Mouse (Mus musculus) forebrain, postnatal 0 days (tissue): ENCODE measurements around the gene Nfyb. TPM values are rescaled to one million over a fixed set of nuclear protein-coding genes. Genes with fewer than 3 reads are reported as not detected.

ENCODE experiments used
- ATAC-seq: fragments of 200-750 bp; cut with Nextera tagmentation; 2 replicates; pipeline ENCODE4 v1.8.0; 2017; ENCODE audit warnings: mild to moderate bottlenecking, moderate library complexity
- DNase-seq: peaks from one replicate; pipeline ENCODE4 v3.0.0-alpha.2; 2015
- H3K27ac ChIP-seq: fragments of 300-500 bp; sonication (generic); 2 replicates; pipeline ENCODE4 v1.5.1; 2014; ENCODE audit warnings: low read depth, mild to moderate bottlenecking, antibody characterized with exemption, low read length, moderate library complexity, mixed read lengths
- H3K27me3 ChIP-seq: fragments of 300-500 bp; sonication (generic); 2 replicates; pipeline ENCODE4 v1.6.1; 2014; ENCODE audit warnings: mild to moderate bottlenecking, low read length, mixed read lengths; ENCODE audit not compliant: insufficient read depth
- H3K36me3 ChIP-seq: fragments of 300-500 bp; sonication (generic); 2 replicates; pipeline ENCODE4 v1.6.1; 2014; ENCODE audit warnings: mild to moderate bottlenecking, moderate library complexity; ENCODE audit not compliant: insufficient read depth
- H3K4me1 ChIP-seq: fragments of 300-500 bp; sonication (generic); 2 replicates; pipeline ENCODE4 v1.6.1; 2014; ENCODE audit warnings: antibody characterized with exemption; ENCODE audit not compliant: insufficient read depth
- H3K4me2 ChIP-seq: fragments of 300-500 bp; sonication (generic); 2 replicates; pipeline ENCODE4 v1.6.1; 2014; ENCODE audit warnings: low read depth, mild to moderate bottlenecking, moderate library complexity
- H3K4me3 ChIP-seq: fragments of 300-500 bp; sonication (generic); 2 replicates; pipeline ENCODE4 v1.5.1; 2014; ENCODE audit warnings: low read depth, low read length, mixed read lengths
- H3K9ac ChIP-seq: fragments of 300-500 bp; sonication (generic); 2 replicates; pipeline ENCODE4 v1.6.1; 2014; ENCODE audit warnings: mild to moderate bottlenecking
- H3K9me3 ChIP-seq: fragments of 300-500 bp; sonication (generic); 2 replicates; pipeline ENCODE4 v1.6.1; 2016; ENCODE audit warnings: low read length
- CTCF ChIP-seq: sonication (generic); IDR thresholded peaks from 2 replicates; pipeline ENCODE4 v1.5.1; 2016; ENCODE audit warnings: antibody characterized with exemption, control low read depth, low read depth
- WGBS: fragments of 180-500 bp; shearing (Covaris S2); extraction: QIAGEN DNeasy Blood & Tissue Kit; methylation state at CpG from one replicate; pipeline ENCODE4 v1.1.7; 2014; 5-methylcytosine and 5-hydroxymethylcytosine counted together
- polyA plus RNA-seq: library from polyadenylated mRNA; unstranded; fragments of >200 nt; fragmentation: Nextera tagmentation; extraction: Ambion mirVana; gene quantifications from 2 replicates; pipeline ENCODE4 v1.2.1, GENCODE M21; 2015
- total RNA-seq: library from RNA; depleted of rRNA; stranded (reverse); fragments of >200 nt; gene quantifications from 2 replicates; pipeline ENCODE4 v1.2.3, GENCODE M21; 2014; rRNA removed

Gene Nfyb
- total and polyA plus RNA-seq, 2 experiments from 2014 or later = 32.4 to 78.1 TPM

DNA sequence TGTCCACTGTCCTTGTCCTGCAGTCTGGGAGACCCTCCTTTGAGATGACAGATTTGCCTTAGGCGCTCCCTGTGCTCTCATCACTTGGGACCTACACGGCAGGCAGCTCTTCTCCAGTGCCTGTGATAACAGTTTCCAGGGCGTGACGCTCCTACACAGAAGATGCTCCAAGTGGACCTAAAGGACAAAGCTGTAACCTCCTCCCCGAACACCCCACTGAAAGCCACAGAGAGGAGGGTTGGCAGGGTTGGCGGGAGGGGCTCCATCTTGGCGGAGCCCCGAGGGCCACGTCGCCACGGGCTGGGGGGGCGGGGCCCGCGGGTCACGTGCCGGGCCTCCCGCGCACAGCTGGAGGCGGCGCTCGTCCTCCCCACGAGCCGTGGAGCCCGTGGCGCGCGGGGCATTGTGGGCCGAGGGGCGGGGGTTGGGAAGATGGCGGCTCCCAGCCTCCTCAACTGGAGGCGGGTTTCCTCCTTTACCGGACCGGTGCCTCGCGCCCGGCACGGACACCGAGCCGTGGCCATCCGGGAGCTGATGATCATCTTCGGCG, 65.2 kb downstream of the Nfyb start:
- Histone ChIP-seq H3K4me2 (peak overlapping the region; percentile 87), H3K4me3 (peak overlapping the region; percentile 94), H3K9ac (peak overlapping the region; percentile 76), H3K36me3 (peaks cover 7% of the 10 kb centered on the region; the same call in 1 of the 2 replicates), H3K9me3 (no peaks in the 10 kb centered on the region), H3K4me1 (peaks cover 11% of the 10 kb centered on the region), H3K27ac (peak overlapping the region; percentile 84), H3K27me3 (no peaks in the 10 kb centered on the region)
- peak; percentile 97 for ATAC-seq
- DNase-seq = peak; percentile 95
- TF ChIP-seq CTCF = no peak
- 6% methylated on average over 42 of the region's 42 CpGs for WGBS

Other genes with a start within 250 kb of the Nfyb start
- gene 1190007I07Rik, start 140.9 kb downstream of the Nfyb start, total RNA-seq = 21.0 and 28.7 TPM in 2 replicates
- 29.4 and 29.8 TPM in 2 replicates for gene 1190007I07Rik, start 140.9 kb downstream of the Nfyb start, polyA plus RNA-seq
- 85.0 and 99.5 TPM in 2 replicates for gene Tdg, start 134.3 kb downstream of the Nfyb start, total RNA-seq
- 132 and 142 TPM in 2 replicates for gene Tdg, start 134.3 kb downstream of the Nfyb start, polyA plus RNA-seq
- gene Glt8d2, start 73.5 kb downstream of the Nfyb start, total RNA-seq = 1.9 and 3.0 TPM in 2 replicates
- gene Glt8d2, start 73.5 kb downstream of the Nfyb start, polyA plus RNA-seq = 1.9 and 2.4 TPM in 2 replicates
- 31.2 and 31.5 TPM in 2 replicates for gene Hcfc2, start 68.0 kb downstream of the Nfyb start, total RNA-seq
- 21.5 and 31.1 TPM in 2 replicates for gene Hcfc2, start 68.0 kb downstream of the Nfyb start, polyA plus RNA-seq
- gene Txnrd1, start 69.8 kb upstream of the Nfyb start, total RNA-seq = 96.3 and 108 TPM in 2 replicates
- 74.5 and 81.5 TPM in 2 replicates for gene Txnrd1, start 69.8 kb upstream of the Nfyb start, polyA plus RNA-seq
- gene Eid3, start 102.5 kb upstream of the Nfyb start, total RNA-seq = 1.4 TPM in 2 replicates
- 0.14 and 0.30 TPM in 2 replicates for gene Eid3, start 102.5 kb upstream of the Nfyb start, polyA plus RNA-seq
- 15.7 and 20.8 TPM in 2 replicates for gene Chst11, start 221.4 kb upstream of the Nfyb start, total RNA-seq
- gene Chst11, start 221.4 kb upstream of the Nfyb start, polyA plus RNA-seq = 2.2 and 2.9 TPM in 2 replicates